Mouse (Mus musculus) forelimb bud, embryonic 11.5 days (tissue): ENCODE results near the gene Cdhr4.

ENCODE experiments used
- DNase-seq: peaks from one replicate; pipeline ENCODE4 v3.0.0-alpha.2; 2012; ENCODE audit warnings: low read depth, low spot score

Cdhr4 gene

DNA sequence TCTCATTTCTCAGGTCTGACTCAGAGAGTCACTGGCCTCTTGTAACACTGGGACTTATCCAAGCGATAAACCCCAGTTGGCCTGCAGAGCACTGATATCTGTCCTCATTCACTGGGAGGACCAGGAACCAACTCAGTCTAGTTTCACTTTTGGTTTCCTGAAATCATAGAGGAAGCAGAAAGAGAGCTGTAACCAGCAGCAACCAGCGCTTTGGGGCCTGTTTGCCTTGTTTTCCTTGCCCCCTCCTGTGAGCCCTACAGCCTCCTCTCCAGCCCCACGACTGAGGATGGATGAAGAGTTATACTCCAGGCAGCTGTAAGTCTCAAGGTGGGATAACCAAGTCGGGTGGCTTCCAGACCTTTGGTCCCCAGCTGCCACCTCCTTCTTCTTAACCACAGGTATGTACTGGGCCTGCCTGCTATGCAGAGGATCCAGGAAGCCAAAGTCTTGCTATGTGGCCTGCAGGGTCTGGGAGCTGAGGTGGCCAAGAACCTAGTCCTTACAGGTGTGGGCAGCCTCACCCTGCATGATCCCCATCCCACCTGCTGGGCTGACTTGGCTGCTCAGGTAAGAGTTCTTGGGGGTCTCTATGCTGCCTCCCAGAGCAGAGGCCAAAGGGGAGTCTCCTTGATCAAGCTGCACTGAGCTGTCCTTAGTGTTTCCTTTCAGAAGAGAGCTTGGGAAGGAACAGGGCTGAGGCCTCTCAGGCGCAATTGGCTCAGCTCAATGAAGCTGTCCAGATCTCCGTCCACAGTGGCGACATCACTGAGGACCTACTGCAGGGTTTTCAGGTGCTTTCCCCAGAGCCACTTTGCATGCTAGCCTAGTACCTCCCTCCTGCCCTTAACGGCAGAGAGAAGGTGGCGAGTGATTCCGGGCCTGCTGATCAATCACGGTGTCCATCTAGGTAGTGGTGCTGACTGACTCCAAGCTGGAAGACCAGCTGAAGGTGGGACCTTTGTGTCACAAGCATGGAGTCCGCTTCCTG is 16.6 kb upstream of the Cdhr4 start, which contains the start of gene Uba7:
Gene Uba7, plus strand, starts transcription at position 107 of the 988 bp plus-strand sequence.
- no peak for DNase-seq

DNA sequence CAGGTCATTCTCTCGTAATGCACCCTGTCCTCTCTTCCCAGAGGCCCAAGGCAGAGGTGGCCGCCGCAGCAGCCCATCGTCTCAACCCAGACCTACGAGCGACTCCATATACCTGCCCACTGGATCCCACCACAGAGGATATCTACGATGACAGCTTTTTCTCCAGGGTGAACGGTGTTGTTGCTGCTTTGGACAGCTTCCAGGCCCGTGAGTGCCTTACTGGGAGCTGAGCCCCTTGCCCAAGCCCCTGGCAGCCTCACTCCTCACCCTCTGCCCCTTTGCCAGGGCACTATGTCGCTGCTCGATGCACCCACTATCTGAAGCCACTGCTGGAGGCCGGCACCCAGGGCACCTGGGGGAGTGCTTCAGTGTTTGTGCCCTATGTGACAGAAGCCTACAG is 13.5 kb upstream of the Cdhr4 start:
- no peak for DNase-seq

DNA sequence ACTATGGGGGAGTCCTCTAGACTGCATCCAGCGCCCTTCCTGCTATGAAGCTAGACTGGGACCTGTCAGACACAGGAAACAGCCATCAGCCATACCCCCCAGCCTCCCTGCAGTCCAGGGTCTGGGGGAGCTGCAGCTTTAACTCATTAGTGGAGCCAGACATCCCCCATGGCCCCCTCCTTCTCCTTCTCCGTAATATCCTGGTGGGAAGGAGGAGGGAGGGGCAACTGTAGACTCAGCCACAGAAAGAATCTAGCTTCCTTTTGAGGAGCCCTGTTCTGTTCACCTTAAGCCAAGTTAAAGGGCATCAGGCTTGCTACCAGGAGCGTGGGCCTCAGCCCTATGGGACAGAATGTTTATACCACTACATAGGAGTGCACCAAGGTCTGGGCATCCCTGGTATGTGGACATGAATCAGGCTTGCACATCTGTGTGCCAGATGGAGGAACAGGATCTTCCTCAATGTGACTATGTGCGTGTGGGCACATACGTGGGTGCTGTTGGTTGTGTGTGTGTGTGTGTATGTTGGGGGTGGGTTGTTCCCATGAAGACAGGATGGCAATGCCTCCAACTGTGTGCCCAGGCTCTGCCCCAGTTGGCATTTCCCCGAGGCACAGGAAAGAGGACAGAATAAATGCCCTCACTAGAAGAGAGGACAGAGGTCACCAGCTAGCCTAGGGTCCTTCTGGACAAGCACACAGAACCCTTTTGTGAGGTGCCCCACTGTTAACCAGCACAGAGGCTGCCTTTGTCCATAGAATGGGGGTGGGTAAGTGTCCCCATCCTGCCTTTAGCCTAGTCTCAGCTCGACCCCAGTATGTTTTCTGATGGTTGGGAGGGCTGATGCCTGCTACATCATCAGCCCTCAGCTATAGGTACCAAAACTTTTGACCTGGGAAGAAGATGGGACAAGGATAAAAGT is 10.4 kb upstream of the Cdhr4 start:
- peak; percentile 92 for DNase-seq

DNA sequence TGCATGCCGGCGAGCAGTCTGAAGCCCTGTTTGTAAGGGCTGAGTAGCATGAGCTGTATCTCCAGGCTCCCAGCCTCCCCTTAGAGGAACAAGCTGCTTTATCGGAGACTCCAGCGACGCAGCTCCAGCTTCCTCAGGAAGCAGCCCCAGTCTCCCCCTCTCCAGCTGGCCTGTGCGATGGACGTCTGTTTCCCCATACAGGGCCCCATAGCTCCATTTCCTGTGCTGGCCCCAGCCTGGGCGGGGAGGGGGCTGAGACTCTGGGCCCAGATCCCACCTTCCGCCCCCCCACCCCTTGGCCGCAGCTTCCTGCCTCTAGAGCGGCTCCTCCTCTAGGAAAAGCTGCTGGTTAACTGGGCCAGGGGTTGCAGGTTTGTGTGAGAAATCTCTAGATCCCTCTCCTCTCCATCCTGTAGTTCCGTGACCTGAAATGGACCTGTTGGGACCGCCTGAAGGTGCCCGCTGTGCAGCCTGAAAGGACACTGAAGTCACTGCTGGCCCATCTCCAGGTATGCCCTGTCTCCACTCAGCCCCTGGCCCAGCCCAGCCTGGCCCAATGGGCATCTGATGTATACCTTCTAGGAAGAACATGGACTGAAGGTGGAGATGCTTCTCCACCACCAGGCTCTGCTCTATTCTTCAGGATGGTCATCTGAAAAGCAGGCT is 9.5 kb upstream of the Cdhr4 start, which contains the start of gene Gm20661:
Gene Gm20661, plus strand, starts transcription at position 378 of the 666 bp plus-strand sequence.
- peak; percentile 92 for DNase-seq

DNA sequence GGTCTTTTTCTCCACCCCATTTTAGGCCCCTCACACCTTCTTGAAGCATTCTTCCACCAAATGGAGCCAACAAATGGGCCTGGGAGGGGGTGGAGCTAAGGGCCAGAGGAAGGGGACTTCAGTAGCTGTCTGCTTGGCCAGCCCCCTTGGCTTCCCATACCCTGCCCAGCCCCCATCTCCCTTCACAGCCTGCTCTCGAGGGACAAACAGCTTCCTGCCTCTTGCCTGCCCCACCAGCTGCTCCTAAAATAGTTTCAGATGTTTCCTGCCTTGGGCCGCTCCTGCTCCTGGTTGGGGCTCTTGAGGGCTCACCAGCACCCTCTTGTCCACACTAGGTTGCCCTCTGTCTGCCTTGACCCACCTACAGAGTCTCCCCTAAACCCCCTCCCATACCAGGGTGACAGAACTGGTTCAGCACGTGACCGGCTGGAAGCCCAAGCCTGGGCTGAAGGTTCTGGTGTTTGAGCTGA is 8.8 kb upstream of the Cdhr4 start:
- DNase-seq = peak; percentile 95

DNA sequence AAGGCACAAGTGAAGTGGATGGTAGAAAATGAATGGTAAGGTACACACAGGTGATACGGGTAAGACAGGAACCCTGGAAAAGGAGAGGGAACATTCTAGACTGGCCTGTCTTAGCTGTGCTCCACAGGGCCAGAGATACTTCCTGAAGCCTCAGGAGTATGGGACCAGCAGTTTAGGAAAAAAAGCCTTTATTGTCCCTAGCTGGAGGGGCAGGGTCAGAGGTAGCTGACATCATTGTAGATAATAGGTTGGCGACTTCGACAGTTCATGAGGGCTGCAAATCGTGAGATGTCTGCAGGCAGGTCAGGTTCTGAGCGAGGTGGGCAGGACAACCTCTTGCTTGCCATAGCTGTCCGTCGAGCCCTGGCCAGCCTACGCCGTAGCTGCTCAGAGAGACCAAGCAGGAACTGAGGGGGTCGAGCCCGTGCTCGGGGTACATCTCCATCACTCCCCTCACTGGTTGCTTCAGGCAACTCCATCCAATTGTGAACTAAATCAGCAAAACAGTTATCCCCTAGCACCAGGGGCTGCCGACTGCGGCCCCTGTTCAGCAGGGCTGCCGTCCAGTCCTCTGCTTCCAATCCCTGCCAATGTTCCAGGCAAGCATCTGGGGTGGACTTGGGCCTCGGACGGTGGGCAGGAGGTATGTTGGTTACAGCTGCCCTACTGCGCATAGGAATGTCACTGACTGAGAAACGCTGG is 8.1 kb upstream of the Cdhr4 start:
- DNase-seq = no peak

DNA sequence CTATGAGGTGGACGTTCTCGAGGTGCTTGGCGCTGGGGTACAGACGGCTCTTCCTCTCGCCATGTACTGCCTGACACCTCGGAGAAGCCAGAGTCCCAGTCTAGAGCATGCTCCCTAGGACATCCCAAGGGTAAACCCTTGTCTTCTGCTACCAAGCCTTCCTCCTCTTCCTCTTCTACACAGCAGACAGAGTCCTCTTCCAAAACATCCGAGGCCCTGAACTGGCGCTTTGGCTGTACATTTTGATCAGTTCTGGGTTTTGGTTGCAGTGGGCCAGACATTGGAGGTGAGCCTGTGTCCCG is 7.6 kb upstream of the Cdhr4 start:
- DNase-seq = no peak

DNA sequence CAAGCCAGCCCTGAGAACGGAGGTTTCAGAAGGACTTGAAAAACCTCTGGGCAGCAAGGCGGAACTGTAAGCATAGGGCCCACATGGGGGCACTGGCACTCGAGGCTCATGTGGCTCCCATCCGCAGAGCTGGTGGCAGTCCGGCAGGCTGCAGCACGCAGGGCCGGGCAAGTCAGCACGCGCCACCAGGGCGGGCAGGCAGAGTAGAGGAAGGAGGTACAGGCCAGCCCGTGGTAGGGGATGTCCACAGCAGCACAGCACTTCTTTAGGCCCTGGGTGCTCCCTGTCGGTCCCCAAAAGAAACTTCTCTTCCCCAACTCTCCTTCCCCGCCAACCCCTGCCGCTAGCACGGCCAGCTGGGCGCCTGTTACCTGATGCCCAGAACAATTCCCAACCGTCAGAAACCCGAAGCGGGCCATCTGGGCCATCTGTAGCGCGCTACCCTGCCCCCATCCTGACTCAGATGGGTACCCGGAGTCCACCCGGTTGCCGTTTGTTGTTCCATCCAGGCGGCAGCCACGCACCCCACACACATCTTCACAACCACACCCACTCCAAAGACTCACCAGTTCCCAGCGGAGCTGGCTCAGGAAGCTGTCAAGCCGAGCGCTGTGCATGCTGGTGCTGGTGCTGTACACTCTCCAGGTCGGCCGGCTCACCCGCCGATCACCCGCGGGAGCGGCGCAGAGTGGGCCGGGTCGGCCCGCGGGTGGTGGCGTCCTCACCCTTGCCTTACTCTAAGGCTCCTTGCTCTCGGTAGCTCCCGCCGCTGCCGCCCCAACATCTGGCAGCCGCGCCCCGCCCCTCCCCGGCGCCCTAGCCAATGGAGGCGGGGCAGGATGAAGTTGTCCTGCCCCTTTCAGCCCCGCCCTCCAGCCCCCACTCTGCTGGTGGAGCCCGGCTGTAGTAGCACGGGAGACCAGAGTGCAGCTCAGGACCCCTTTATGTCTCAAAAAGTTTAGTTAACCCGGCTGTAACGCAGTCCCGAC is 6.9 kb upstream of the Cdhr4 start, which contains the start of gene Inka1:
Gene Inka1, minus strand, starts transcription at position 749 of the 989 bp plus-strand sequence.
- peak; percentile 83 for DNase-seq

DNA sequence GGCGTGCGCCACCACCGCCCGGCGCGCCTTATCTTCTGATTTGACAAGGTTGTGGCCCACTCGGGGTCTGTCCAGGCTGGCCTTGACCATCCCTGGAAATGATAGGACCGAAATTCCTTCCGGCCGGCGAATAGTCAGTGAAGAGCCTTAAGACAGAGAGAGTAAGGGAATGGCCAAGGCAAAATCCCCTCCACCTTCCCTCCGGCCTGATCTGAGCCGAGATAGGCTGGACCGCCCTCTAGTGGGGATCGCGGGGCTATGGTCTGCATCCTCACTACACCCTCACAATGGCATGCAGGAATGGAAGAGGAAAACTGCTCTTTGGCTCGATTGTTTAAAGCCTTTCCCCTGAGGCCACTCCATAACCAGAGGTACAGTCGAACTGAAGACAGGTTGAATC is 5.9 kb upstream of the Cdhr4 start:
- peak; percentile 85 for DNase-seq

DNA sequence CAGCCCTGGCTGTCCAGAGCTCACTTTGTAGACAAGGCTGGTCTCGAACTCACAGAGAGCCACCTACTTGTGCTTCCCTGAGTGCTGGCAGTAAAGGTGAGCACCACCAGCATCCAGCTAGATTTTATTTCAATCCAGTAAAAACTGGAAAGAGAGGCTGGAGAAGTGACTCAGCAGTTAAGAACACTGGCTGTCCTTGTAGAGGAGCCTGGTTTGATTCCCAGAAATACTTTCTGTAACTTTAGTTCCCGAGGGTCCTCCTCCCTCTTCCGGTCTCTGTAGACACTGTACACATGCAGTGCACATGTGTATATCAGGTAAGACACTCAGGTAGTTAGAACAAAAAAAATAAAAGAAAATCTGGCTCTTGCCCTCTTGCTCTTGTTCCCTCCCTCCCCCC is 4.3 kb upstream of the Cdhr4 start:
- no peak for DNase-seq

DNA sequence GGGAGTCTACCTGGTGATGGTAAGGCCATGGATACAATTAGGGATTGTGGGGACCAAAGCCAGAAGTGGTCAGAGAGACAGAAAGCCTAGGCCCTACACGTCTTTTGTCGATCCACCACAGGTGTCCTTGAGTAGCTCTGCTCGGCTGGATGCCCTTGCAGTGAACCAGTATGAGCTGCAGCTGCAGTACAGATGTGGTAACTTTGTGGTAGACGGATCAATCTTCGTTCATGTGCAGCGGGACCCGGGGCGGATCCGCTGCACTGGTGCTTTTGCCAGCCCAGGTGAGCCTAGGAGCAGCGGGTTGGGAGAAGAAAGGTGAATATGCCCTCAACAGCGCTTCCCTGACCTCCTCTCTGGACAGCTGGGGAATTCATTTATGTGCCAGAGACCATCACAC is 716 bp downstream of the Cdhr4 start:
- DNase-seq = no peak

DNA sequence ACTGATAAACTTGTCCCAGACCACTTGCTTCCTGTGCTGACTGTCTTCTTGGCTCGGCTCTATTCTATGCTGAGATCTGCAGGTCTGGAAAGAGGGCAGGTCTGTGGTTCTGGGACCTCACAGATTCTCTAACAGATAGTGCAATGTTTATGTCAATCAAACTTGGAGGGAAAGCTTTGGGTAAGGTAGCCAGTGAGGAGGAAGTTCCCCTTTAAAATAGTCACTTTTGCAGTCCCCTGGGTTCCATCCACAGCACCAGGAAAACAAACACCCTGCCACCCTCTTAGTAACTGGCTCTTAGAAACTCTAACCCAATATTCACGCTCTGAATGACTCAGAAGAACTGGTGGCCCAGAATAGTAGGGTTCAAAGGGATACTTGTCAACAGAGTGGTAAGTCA is 2.2 kb downstream of the Cdhr4 start:
- no peak for DNase-seq

DNA sequence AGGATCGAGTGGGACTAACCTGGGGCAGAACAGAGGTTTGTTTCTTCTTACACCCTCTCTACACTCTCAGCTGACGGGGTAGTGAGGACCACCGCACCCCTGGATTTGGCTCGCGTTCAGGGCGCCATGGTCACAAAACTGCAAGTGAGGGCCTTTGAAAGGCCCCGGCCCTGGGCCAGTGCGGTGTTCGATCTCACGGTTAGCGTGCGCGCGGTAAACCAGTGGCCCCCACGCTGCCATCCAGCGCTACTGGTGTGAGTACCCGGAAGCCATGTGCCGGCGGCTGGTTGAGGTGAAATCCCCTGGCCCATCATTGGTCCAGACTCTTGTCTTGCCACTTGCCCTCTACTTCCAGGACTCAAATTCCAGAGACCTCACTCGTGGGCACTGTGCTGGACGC is 3.2 kb downstream of the Cdhr4 start:
- no peak for DNase-seq

DNA sequence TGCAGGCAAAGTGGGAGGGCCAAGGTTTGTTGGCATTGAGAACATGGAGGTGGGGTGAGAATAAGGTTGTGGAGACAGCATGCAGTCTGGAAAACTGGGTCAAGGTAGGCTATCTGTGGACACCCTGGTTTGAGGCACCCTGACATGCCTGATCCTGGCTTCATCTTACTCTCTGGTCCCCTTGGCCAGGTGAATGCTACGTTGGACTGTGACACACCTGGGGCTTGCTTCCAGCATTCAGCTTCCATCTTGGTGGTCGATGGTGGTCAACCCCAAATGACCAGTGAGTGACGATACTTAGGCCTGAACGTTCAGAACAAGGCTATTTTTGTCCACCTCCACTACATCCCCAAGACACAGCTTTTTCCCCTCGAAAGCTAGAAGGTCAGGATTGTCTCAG is 3.8 kb downstream of the Cdhr4 start, which contains the start of gene Gm20662:
Gene Gm20662, plus strand, starts transcription at position 301 of the 400 bp plus-strand sequence.
- DNase-seq = no peak

DNA sequence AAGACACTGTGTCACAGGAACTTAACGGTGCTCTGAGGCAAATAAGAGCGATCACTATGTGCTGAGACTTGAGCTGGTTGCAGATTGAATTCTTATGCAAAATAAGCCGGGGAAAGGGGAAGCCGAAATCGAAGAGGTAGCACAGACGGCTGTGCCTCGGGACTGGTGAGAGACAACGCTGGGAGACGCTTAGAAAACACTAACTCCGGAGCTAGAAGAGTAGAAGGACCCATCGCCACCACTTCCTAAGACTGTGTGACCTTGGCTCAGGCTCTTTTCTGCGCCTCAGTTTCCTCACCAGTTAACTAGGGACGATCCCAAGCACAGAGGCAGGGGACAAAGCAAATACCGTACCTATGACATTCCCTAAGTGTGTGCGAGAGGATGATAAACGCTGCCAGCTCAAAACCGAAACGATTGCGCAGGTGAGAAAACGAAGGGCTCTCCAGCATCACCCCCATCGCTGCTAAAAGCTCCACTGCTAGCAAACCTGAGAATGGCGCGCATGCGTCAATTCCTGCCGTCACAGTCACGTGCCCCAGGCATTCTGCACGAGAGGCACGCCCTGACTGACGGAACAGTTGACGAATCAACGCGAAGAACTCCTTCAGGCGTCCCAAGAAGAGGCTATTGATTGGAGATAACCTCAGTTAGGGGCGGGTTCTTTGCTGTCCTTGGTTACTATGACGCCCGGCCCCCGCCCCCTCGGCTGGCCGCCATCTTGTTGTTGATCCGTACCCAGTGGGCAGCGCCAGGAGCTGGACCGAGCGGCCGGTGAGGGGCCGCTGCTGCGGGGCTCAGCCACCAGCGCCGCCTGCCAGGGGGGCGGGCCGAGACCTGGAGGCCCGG is 9.8 kb downstream of the Cdhr4 start, which contains the start of gene Ip6k1:
Gene Ip6k1, plus strand, starts transcription at position 580 of the 849 bp plus-strand sequence.
- peak; percentile 100 for DNase-seq

DNA sequence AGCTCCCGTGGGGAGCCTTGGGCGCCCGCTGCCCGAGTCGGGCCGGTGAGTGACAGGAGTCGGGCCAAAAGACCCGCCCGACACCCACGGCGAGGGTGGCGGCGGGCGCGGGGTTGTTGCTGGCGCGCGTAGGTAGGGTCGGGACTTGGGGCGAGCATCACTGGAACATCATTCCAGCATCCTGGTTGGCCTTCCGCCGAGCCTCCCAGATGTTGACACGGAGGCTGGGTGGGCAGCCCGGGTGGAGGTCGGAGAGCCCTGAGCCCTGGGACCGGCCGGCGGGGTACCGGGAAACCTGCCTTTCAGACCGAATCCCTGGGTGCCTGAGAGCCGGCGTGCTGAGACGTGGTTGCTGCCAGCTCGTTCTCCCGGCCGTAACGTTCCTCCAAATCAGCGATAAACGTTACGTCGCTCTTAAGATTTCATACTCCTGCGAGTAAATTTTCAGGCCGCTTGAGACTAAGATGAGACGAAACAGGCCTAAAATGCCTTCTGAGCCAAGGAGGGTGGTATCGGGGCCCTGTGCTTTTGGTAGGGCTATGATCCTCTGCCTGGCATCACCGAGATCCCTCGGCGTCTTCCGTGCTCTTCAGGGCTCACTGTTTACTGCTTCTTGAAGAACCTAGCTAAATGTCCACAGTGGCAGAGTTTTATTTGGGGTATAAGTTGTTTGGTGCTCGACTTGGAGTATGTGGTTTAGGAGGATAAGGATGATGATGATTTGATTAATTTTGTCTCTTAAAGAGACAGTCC is 10.7 kb downstream of the Cdhr4 start:
- DNase-seq = no peak

DNA sequence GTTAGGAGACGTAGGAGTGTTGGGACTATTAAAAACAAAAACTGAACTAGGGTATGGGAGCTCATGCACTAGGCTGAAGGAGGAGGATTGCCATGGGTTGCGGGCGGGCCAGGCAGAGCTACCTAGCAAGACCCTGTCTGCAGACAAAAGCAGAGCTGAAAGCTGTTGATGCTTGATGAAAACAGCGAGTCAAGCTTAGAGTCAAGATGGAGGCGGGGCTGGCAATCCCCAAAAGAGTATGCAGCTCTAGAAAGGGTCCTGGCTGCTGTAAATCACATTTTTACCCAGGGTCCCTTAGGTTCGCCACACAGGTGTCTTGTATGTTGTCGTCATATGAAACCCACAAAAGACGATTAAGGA is 11.2 kb downstream of the Cdhr4 start:
- DNase-seq = no peak

DNA sequence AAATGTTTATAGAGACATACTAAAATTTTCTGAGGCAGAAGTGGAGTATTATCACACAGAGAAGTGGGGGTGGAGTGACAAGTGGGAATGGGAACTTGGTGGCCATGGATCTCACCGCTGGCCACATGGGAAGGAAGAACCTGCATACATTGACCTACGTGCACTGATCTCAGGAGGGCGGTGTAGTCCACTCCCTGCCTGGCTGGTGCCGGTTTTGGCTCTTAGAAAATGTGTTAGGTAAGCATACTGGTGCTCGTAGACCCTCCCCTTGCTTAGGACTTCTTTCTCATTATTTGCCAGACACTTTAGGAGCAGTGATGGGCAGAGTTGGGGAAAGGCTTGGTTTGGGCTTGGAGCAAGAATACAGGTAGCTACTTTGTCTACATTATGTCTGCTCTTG is 15.7 kb downstream of the Cdhr4 start:
- DNase-seq = no peak
